Mouse (Mus musculus) adrenal gland, adult 18-20 months (tissue): Measurements from ENCODE around the gene Eif4b. TPM values are rescaled to one million over a fixed set of nuclear protein-coding genes. Genes with fewer than 3 reads are reported as not detected.

Experiments used
- DNase-seq, 2 experiments: peaks; one replicate each; pipeline ENCODE4 v3.0.0; 2021 to 2022; ENCODE audit warnings: low spot score in 2 of 2
- total RNA-seq, 2 experiments: library from RNA; stranded (reverse); gene quantifications; 1 replicate in 1 of 2; 2 replicates in 1 of 2; pipeline ENCODE4 v1.2.3; 2021

Gene Eif4b
- total RNA-seq, 2 experiments from 2014 or later, result 197 to 252 TPM

GRCm38 (mm10) chr15:102146089-102146488, 72.5 kb downstream of the Eif4b start:
- DNase-seq, result no peak

Other genes starting within 250 kb of the Eif4b start
- gene Krt1, start 223.0 kb upstream of the Eif4b start, total RNA-seq, result under 1 TPM in 1 of 2 experiments, not detected in 1; 0.56 TPM
- not detected for gene Krt77, start 204.1 kb upstream of the Eif4b start, total RNA-seq
- gene Krt76, start 180.9 kb upstream of the Eif4b start, total RNA-seq, result under 1 TPM in 1 of 2 experiments, not detected in 1; 0.13 TPM
- not detected for gene Krt4, start 149.0 kb upstream of the Eif4b start, total RNA-seq
- 1 to 10 TPM in 1 of 2 experiments, under 1 TPM in 1; 0.73 to 3.6 TPM for gene Krt79, start 133.4 kb upstream of the Eif4b start, total RNA-seq
- gene Krt78, start 119.5 kb upstream of the Eif4b start, total RNA-seq, result not detected
- 1 to 10 TPM in 1 of 2 experiments, under 1 TPM in 1; 0.70 to 1.1 TPM for gene Krt8, start 69.3 kb upstream of the Eif4b start, total RNA-seq
- gene Krt18, start 45.6 kb upstream of the Eif4b start, total RNA-seq, result 1 to 10 TPM; 1.0 to 1.3 TPM
- gene Tns2, start 26.6 kb downstream of the Eif4b start, total RNA-seq, result 10 to 100 TPM; 76.9 to 89.5 TPM
- 10 to 100 TPM; 33.0 to 36.9 TPM for gene Spryd3, start 62.5 kb downstream of the Eif4b start, total RNA-seq
- 10 to 100 TPM; 45.1 to 66.2 TPM for gene Igfbp6, start 70.6 kb downstream of the Eif4b start, total RNA-seq
- gene Soat2, start 76.8 kb downstream of the Eif4b start, total RNA-seq, result under 1 TPM; 0.26 to 0.56 TPM
- gene Zfp740, start 129.5 kb downstream of the Eif4b start, total RNA-seq, result 10 to 100 TPM; 49.8 to 65.0 TPM
- 100 to 1,000 TPM in 1 of 2 experiments, 10 to 100 TPM in 1; 81.7 to 106 TPM for gene Csad, start 131.0 kb downstream of the Eif4b start, total RNA-seq
- 1 to 10 TPM; 4.1 to 7.4 TPM for gene Itgb7, start 158.2 kb downstream of the Eif4b start, total RNA-seq
- gene Rarg, start 183.7 kb downstream of the Eif4b start, total RNA-seq, result 10 to 100 TPM; 21.7 to 27.2 TPM
- under 1 TPM in 1 of 2 experiments, not detected in 1; 0.13 TPM for gene Gm9918, start 196.8 kb downstream of the Eif4b start, total RNA-seq
- gene Mfsd5, start 205.7 kb downstream of the Eif4b start, total RNA-seq, result 10 to 100 TPM; 32.6 to 35.2 TPM
- gene Espl1, start 222.5 kb downstream of the Eif4b start, total RNA-seq, result 1 to 10 TPM; 1.3 to 1.9 TPM